ENCODE assay signal across 24 mouse cellular contexts in genomic region chr4:119907106-119907505, GRCm38 (mm10).
A peak's percentile ranks its signal among the peaks of the same experiment; 100 is the strongest.
DNase-seq lines count a peak whose midpoint lies in the region; ATAC-seq and TF ChIP-seq lines count a peak whose summit lies in the region.
"Had no signal": no experiment of that assay in that cellular context is flagged by ENCODE, and none has a peak within 500 bp of the region (broad histone marks: within the 10 kb centered on the region; RNA-seq: fewer than 3 reads in every experiment).

No protein-coding gene starts in this region.

- no peak for TF ChIP-seq CTCF in liver, postnatal 0 days (IDR thresholded peaks at IDR 0.05; ENCODE audit: low read depth)

- H3K4me3 ChIP-seq in liver, postnatal 0 days (ENCODE audit: low read depth, low read length), result no peak overlapping the region
- H3K4me3 ChIP-seq: embryonic facial prominence, embryonic 12.5 days; embryonic facial prominence, embryonic 15.5 days; gastrocnemius, adult 2 months; heart, embryonic 12.5 days; heart, embryonic 15.5 days; hindbrain, embryonic 15.5 days had no signal

- H3K9ac ChIP-seq in liver, postnatal 0 days (replicated peaks), result no peak overlapping the region
- H3K9ac ChIP-seq: embryonic facial prominence, embryonic 12.5 days; embryonic facial prominence, embryonic 15.5 days; forebrain, postnatal 0 days; heart, embryonic 12.5 days; heart, embryonic 15.5 days; hindbrain, embryonic 15.5 days had no signal

- no peak for ATAC-seq in liver, postnatal 0 days
- ATAC-seq: forebrain, embryonic 14.5 days; forebrain, postnatal 0 days; intestine, embryonic 16.5 days had no signal

- no peaks in the 10 kb centered on the region for H3K9me3 ChIP-seq in liver, postnatal 0 days (ENCODE audit: low read length)
- H3K9me3 ChIP-seq: embryonic facial prominence, embryonic 12.5 days; embryonic facial prominence, embryonic 15.5 days; heart, embryonic 12.5 days; heart, embryonic 15.5 days; hindbrain, embryonic 15.5 days had no signal

- TF ChIP-seq EP300 in liver, postnatal 0 days (IDR thresholded peaks at IDR 0.05; ENCODE audit: low read depth), result no peak

- no peaks in the 10 kb centered on the region for H3K27me3 ChIP-seq in liver, postnatal 0 days (ENCODE audit: insufficient read depth, low read length)
- H3K27me3 ChIP-seq: embryonic facial prominence, embryonic 12.5 days; embryonic facial prominence, embryonic 15.5 days; heart, embryonic 15.5 days; hindbrain, embryonic 15.5 days had no signal

- no peaks in the 10 kb centered on the region for H3K36me3 ChIP-seq in liver, postnatal 0 days (replicated peaks; ENCODE audit: insufficient read depth, low read length)
- H3K36me3 ChIP-seq: embryonic facial prominence, embryonic 12.5 days; embryonic facial prominence, embryonic 15.5 days; heart, embryonic 12.5 days; heart, embryonic 15.5 days; hindbrain, embryonic 15.5 days had no signal

- WGBS in liver, postnatal 0 days (ENCODE audit: insufficient replicate concordance), result 77% methylated on average over 4 of the region's 4 CpGs

- H3K27ac ChIP-seq in liver, postnatal 0 days (ENCODE audit: low read depth), result no peak overlapping the region
- H3K27ac ChIP-seq: embryonic facial prominence, embryonic 12.5 days; embryonic facial prominence, embryonic 15.5 days; gastrocnemius, adult 2 months; heart, embryonic 15.5 days; hindbrain, embryonic 15.5 days had no signal

- intact Hi-C loops in heart, postnatal 14 days (cut with DNase I), result no loop called here

- peak; percentile 2 for DNase-seq in heart, adult 11 months
- no peak for DNase-seq in heart, postnatal 14 days
- DNase-seq in thymus, postnatal 4 days, result peak; percentile 1
- DNase-seq in thymus, postnatal 10 days (ENCODE audit: low spot score in 2 of 2), result no peak
- peak; percentile 42 for DNase-seq in induced T-regulatory cell, adult 2 months (ENCODE audit: low read depth)
- no peak for DNase-seq in liver, postnatal 0 days
- no peak for DNase-seq in ovary, postnatal 14 days (ENCODE audit: low spot score)
- DNase-seq: adrenal gland, postnatal 10 days; adrenal gland, postnatal 36 days; B cell, adult 2 months; cerebellum, adult 8-10 months; forebrain, postnatal 0 days; gastrocnemius, adult 2 months; gastrocnemius, postnatal 14 days; heart, adult 18-20 months; heart, postnatal 10 days; heart, postnatal 4 days had no signal

- no peak overlapping the region for H3K4me2 ChIP-seq in liver, postnatal 0 days (ENCODE audit: low read depth, low read length)
- H3K4me2 ChIP-seq: embryonic facial prominence, embryonic 12.5 days; embryonic facial prominence, embryonic 15.5 days; heart, embryonic 12.5 days; heart, embryonic 15.5 days; hindbrain, embryonic 15.5 days had no signal

- 0 out of 2 replicates have a peak, but pooled peaks cover 5% of the 10 kb centered on the region for H3K4me1 ChIP-seq in liver, postnatal 0 days (ENCODE audit: insufficient read depth)
- H3K4me1 ChIP-seq: embryonic facial prominence, embryonic 12.5 days; embryonic facial prominence, embryonic 15.5 days had no signal

Comparison
In these comparisons a context has a peak if more than half of its experiments do, and no peak if none do; other contexts are left out.
1. DNase-seq: peak in heart, adult 11 months (single experiment), thymus, postnatal 4 days (single experiment) and induced T-regulatory cell, adult 2 months (single experiment); none in heart, postnatal 14 days (0 of 2), thymus, postnatal 10 days (0 of 2), liver, postnatal 0 days (single experiment) and ovary, postnatal 14 days (single experiment).